Mouse (Mus musculus) megakaryocyte-erythroid progenitor cell, adult 5-6 weeks (primary cell): ENCODE measurements around the gene Akap12. TPM values are rescaled to one million over a fixed set of nuclear protein-coding genes. Genes with fewer than 3 reads are reported as not detected.

ENCODE experiments used
- ATAC-seq: replicated peaks from 2 replicates; pipeline ENCODE4 v1.8.0; 2016; ENCODE audit warnings: mild to moderate bottlenecking, inconsistent platforms; ENCODE audit not compliant: severe bottlenecking, poor library complexity, low FRiP score, low TSS enrichment
- total RNA-seq, 2 experiments: library from RNA; stranded (forward) in 1 of 2; stranded (reverse) in 1 of 2; fragments of 200-1000, 215-1000 nt in 1 of 2; fragments of >200 nt in 1 of 2; fragmentation: Nextera tagmentation in 1 of 2; gene quantifications; 2 replicates each; pipeline ENCODE4 v1.2.3; 2014 to 2017

The Akap12 gene
- total RNA-seq, 2 experiments from 2014 or later, result 0.09 to 3.9 TPM

- ATAC-seq, result 0 out of 2 replicates have a peak, but pooled peaks have one; percentile 6
Measured at GRCm38 (mm10) chr10:4388384-4388745, 122.2 kb downstream of the Akap12 start.

GRCm38 (mm10) chr10:4389036-4389435 lies 122.9 kb downstream of the Akap12 start:
- no peak for ATAC-seq

GRCm38 (mm10) chr10:4389461-4390112 lies 123.4 kb downstream of the Akap12 start:
- no peak for ATAC-seq

- no peak for ATAC-seq
Measured at GRCm38 (mm10) chr10:4390550-4390949, 124.4 kb downstream of the Akap12 start.

- no peak for ATAC-seq
Measured at GRCm38 (mm10) chr10:4391076-4391475, 124.9 kb downstream of the Akap12 start.

- peak; percentile 69 for ATAC-seq
Measured at GRCm38 (mm10) chr10:4391851-4392250, 125.7 kb downstream of the Akap12 start.

- ATAC-seq, result no peak
Measured at GRCm38 (mm10) chr10:4395321-4395720, 129.1 kb downstream of the Akap12 start.

GRCm38 (mm10) chr10:4398058-4398457 lies 131.9 kb downstream of the Akap12 start:
- ATAC-seq, result 0 out of 2 replicates have a peak, but pooled peaks have one; percentile 20

GRCm38 (mm10) chr10:4404895-4405491 lies 138.8 kb downstream of the Akap12 start:
- peak; percentile 50 for ATAC-seq

GRCm38 (mm10) chr10:4405511-4405910 lies 139.3 kb downstream of the Akap12 start:
- peak; percentile 90 for ATAC-seq

GRCm38 (mm10) chr10:4407191-4407590 lies 141.0 kb downstream of the Akap12 start:
- no peak for ATAC-seq

Other genes starting within 250 kb of the Akap12 start
- gene Zbtb2, start 121.7 kb downstream of the Akap12 start, total RNA-seq (2014; fragmentation: Nextera tagmentation), result 7.4 and 7.5 TPM in 2 replicates
- 7.3 and 11.4 TPM in 2 replicates for gene Zbtb2, start 121.7 kb downstream of the Akap12 start, total RNA-seq (2017)
- 65.2 and 101 TPM in 2 replicates for gene Rmnd1, start 166.0 kb downstream of the Akap12 start, total RNA-seq (2014; fragmentation: Nextera tagmentation)
- 40.5 and 66.1 TPM in 2 replicates for gene Rmnd1, start 166.0 kb downstream of the Akap12 start, total RNA-seq (2017)
- 40.4 and 50.3 TPM in 2 replicates for gene Armt1, start 166.1 kb downstream of the Akap12 start, total RNA-seq (2014; fragmentation: Nextera tagmentation)
- 28.8 and 44.3 TPM in 2 replicates for gene Armt1, start 166.1 kb downstream of the Akap12 start, total RNA-seq (2017)
- gene Ccdc170, start 216.1 kb downstream of the Akap12 start, total RNA-seq (2014; fragmentation: Nextera tagmentation), result not detected in 2 replicates
- not detected in 2 replicates for gene Ccdc170, start 216.1 kb downstream of the Akap12 start, total RNA-seq (2017)